Mouse (Mus musculus): ENCODE data around the gene 2610318N02Rik.

DNA sequence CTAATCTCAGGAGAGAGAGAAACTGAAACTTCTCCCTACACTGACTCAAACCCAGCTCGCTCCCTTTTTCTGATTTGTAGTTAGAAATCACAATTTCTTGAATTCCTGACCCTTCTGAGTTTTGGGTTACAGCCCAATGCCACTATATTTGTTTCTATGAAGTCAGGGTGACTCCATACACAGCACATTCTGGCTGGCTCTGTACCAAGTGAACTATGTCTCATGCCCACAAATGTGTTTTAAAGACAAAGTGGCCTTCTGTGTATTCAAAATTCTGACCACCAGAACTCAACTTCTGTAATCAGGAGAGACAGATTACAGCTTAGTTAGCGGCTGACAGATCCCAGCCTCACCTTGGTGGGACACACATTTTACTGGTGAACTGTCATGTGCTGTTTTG lies 29.4 kb upstream of the 2610318N02Rik start:
- TF ChIP-seq TAL1 (IDR thresholded peaks at IDR 0.05; ENCODE audit: low read length) (no peak), GATA1 (IDR thresholded peaks at IDR 0.05; ENCODE audit: low read length) (no peak)
